Mouse (Mus musculus) MEL (cell line): ENCODE data around the gene Usp37.
A peak's percentile ranks its signal among the peaks of the same experiment; 100 is the strongest.

ENCODE experiments used
- CHD2 ChIP-seq: IDR thresholded peaks from 2 replicates; pipeline ENCODE4 v1.6.1; 2011; ENCODE audit warnings: low read length, improper control_type of control experiment
- CTCF ChIP-seq, 3 experiments: IDR thresholded peaks in 2 of 3; conservative IDR thresholded peaks in 1 of 3; 2 replicates each; pipeline ENCODE4 v1.5.1; 2011 to 2012; ENCODE audit warnings: low read length in 3 of 3, low read depth in 2 of 3, mild to moderate bottlenecking in 2 of 3, improper control_type of control experiment in 1 of 3, inconsistent platforms in 1 of 3, mixed read lengths in 1 of 3, moderate library complexity in 1 of 3; ENCODE audit not compliant: control insufficient read depth in 1 of 3, insufficient read depth in 1 of 3, poor library complexity in 1 of 3, severe bottlenecking in 1 of 3
- KAT2A ChIP-seq: conservative IDR thresholded peaks from 2 replicates; pipeline ENCODE4 v1.6.1; 2012; ENCODE audit warnings: low read depth, low read length, improper control_type of control experiment, inconsistent platforms
- MAFK ChIP-seq: IDR thresholded peaks from 2 replicates; pipeline ENCODE4 v1.6.1; 2011; ENCODE audit warnings: low read depth, mild to moderate bottlenecking, low read length, improper control_type of control experiment, borderline replicate concordance
- MAX ChIP-seq: IDR thresholded peaks from 2 replicates; pipeline ENCODE4 v1.6.1; 2011; ENCODE audit warnings: low read length, improper control_type of control experiment
- MYC ChIP-seq: IDR thresholded peaks from 2 replicates; pipeline ENCODE4 v1.6.1; 2011; ENCODE audit warnings: low read depth, mild to moderate bottlenecking, low read length, improper control_type of control experiment, moderate library complexity
- POLR2A ChIP-seq, 2 experiments: IDR thresholded peaks; 2 replicates each; pipeline ENCODE4 v1.6.1; 2011 to 2012; ENCODE audit warnings: low read length in 2 of 2, mild to moderate bottlenecking in 2 of 2, control low read depth in 1 of 2, improper control_type of control experiment in 1 of 2, low read depth in 1 of 2, moderate library complexity in 1 of 2; ENCODE audit not compliant: control insufficient read depth in 1 of 2, insufficient read depth in 1 of 2, poor library complexity in 1 of 2
- TAL1 ChIP-seq: IDR thresholded peaks from 2 replicates; pipeline ENCODE4 v1.6.1; 2012; ENCODE audit warnings: mild to moderate bottlenecking, inconsistent platforms, low read length, moderate library complexity, mixed read lengths
- ZMIZ1 ChIP-seq: IDR thresholded peaks from 2 replicates; pipeline ENCODE4 v1.6.1; 2012; ENCODE audit warnings: low read depth, mild to moderate bottlenecking, inconsistent platforms, low read length, improper control_type of control experiment, moderate library complexity
- ZNF384 ChIP-seq: IDR thresholded peaks from 2 replicates; pipeline ENCODE4 v1.6.1; 2012; ENCODE audit warnings: low read depth, mild to moderate bottlenecking, inconsistent platforms, low read length, improper control_type of control experiment

GRCm38 (mm10) chr1:74386714-74387385 lies 157.2 kb downstream of the Usp37 start:
- peak; percentile 17 to 67; a peak in 3 of 4 replicates for TF ChIP-seq POLR2A (IDR thresholded peaks at IDR 0.05; ENCODE audit: control insufficient read depth in 1 of 2, insufficient read depth in 1 of 2, low read depth in 1 of 2, low read length in 2 of 2, poor library complexity in 1 of 2)
- peak; percentile 34 to 58 (median 56); a peak in 5 of 6 replicates for TF ChIP-seq CTCF (IDR thresholded peaks at IDR 0.05 in 2 of 3, conservative IDR thresholded peaks at IDR 0.05 in 1 of 3; ENCODE audit: control insufficient read depth in 1 of 3, insufficient read depth in 1 of 3, low read depth in 2 of 3, low read length in 3 of 3, poor library complexity in 1 of 3, severe bottlenecking in 1 of 3)
- no peak for TF ChIP-seq MAFK
- no peak; the same call in 1 of the 2 replicates for TF ChIP-seq KAT2A
- no peak for TF ChIP-seq MYC
- TF ChIP-seq ZMIZ1, result no peak
- no peak for TF ChIP-seq ZNF384
- no peak for TF ChIP-seq TAL1
- TF ChIP-seq CHD2, result no peak
- TF ChIP-seq MAX, result no peak
